Mouse (Mus musculus): ENCODE measurements around the gene Mcm2. TPM values are rescaled to one million over a fixed set of nuclear protein-coding genes. Genes with fewer than 3 reads are reported as not detected.

The Mcm2 gene
- polyA plus RNA-seq, 1 experiment from 2014 or later = 139 TPM

DNA sequence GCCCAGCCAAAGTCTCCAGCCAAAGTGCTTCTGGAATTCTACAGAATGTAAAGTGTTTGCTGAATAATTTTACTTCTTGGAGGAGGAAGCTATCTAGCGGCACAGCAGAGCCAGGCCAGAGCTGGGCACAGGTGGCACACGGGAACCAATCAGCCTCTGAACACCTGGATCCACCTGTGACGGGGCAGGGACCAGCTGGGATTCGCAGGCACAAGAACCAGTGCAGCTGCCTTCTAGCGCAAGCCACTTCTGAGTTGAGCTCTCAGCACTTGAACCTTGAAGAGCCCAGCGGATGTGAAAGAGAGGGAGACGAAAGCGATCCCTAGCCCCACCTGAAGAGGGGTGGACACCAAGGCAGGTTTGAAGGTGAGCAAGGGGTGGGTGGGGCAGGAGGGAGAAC is 20.2 kb upstream of the Mcm2 start:
- ATAC-seq (replicated peaks; ENCODE audit: low FRiP score, low TSS enrichment, low read depth) = no peak
- no peaks in the 10 kb centered on the region for H3K27me3 ChIP-seq (replicated peaks; ENCODE audit: control insufficient read depth, insufficient read depth, low read length)
- H3K9me3 ChIP-seq (ENCODE audit: control insufficient read depth, low read length) = no peaks in the 10 kb centered on the region
- 77% methylated on average over 8 of the region's 8 CpGs for WGBS
- H3K36me3 ChIP-seq (ENCODE audit: control insufficient read depth, insufficient read depth, low read length) = no peaks in the 10 kb centered on the region
- H3K4me2 ChIP-seq (ENCODE audit: low read length) = no peak overlapping the region
- H3K9ac ChIP-seq (ENCODE audit: low read length) = no peak overlapping the region
- no peak overlapping the region for H3K4me3 ChIP-seq (ENCODE audit: low read depth, low read length)
- no peak for DNase-seq (ENCODE audit: low spot score)
- H3K27ac ChIP-seq (ENCODE audit: low read depth) = no peak overlapping the region
- no peaks in the 10 kb centered on the region for H3K4me1 ChIP-seq (replicated peaks; ENCODE audit: control insufficient read depth, insufficient read depth, low read length)

DNA sequence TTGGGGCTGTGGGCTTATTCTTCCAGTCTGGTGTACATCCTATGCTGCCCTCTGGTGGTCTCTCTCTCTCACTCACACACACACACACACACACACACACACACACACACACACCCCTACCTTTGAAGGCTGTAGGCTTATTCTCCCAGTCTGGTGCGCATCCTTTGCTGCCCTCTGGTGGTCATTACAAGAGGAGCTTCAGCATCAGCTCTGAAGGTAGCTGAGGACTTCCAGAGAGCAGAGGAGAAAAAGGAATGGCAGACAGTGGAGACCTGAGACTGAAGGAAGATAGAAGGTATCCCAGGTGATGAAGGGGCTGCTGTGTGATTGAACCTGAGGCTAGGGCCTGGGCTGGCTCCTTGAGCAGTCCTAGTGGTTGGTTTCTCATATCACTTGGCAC is 17.6 kb upstream of the Mcm2 start:
- no peak for ATAC-seq (replicated peaks; ENCODE audit: low FRiP score, low TSS enrichment, low read depth)
- no peaks in the 10 kb centered on the region for H3K27me3 ChIP-seq (replicated peaks; ENCODE audit: control insufficient read depth, insufficient read depth, low read length)
- H3K27ac ChIP-seq (ENCODE audit: low read depth) = no peak overlapping the region
- no peaks in the 10 kb centered on the region for H3K9me3 ChIP-seq (ENCODE audit: control insufficient read depth, low read length)
- DNase-seq (ENCODE audit: low spot score) = no peak
- H3K4me2 ChIP-seq (ENCODE audit: low read length) = no peak overlapping the region
- peaks cover 13% of the 10 kb centered on the region; the same call in 1 of the 2 replicates for H3K36me3 ChIP-seq (ENCODE audit: control insufficient read depth, insufficient read depth, low read length)
- 70% methylated on average over 1 of the region's 1 CpGs for WGBS
- H3K4me3 ChIP-seq (ENCODE audit: low read depth, low read length) = no peak overlapping the region
- no peak overlapping the region for H3K9ac ChIP-seq (ENCODE audit: low read length)
- H3K4me1 ChIP-seq (replicated peaks; ENCODE audit: control insufficient read depth, insufficient read depth, low read length) = no peaks in the 10 kb centered on the region

DNA sequence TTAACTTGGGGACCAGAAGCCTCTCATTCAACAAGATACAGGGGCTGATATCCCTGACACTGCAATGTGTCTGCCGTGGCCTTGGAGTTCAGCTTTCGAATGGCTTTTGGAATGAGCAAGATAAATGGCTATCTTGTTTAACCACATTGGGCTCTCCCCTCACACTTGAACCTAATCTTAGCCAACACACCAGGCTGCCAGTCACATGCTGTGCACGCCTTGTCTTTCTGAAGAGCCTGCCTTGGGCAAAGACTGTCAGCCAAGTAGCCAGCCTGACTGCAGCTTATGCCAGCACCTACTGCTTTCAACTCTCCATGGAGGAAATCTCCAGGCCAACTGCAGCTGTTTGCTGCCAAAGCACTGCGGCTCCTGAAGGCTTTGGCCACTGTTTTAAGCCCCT is 16.9 kb upstream of the Mcm2 start:
- Histone ChIP-seq H3K27ac (ENCODE audit: low read depth) (no peak overlapping the region), H3K9ac (ENCODE audit: low read length) (no peak overlapping the region), H3K27me3 (replicated peaks; ENCODE audit: control insufficient read depth, insufficient read depth, low read length) (no peaks in the 10 kb centered on the region), H3K4me3 (ENCODE audit: low read depth, low read length) (no peak overlapping the region), H3K9me3 (ENCODE audit: control insufficient read depth, low read length) (no peaks in the 10 kb centered on the region), H3K4me2 (ENCODE audit: low read length) (no peak overlapping the region), H3K4me1 (replicated peaks; ENCODE audit: control insufficient read depth, insufficient read depth, low read length) (no peaks in the 10 kb centered on the region), H3K36me3 (ENCODE audit: control insufficient read depth, insufficient read depth, low read length) (peaks cover 19% of the 10 kb centered on the region)
- ATAC-seq (replicated peaks; ENCODE audit: low FRiP score, low TSS enrichment, low read depth) = no peak
- no peak for DNase-seq (ENCODE audit: low spot score)
- 77% methylated on average over 4 of the region's 4 CpGs for WGBS

DNA sequence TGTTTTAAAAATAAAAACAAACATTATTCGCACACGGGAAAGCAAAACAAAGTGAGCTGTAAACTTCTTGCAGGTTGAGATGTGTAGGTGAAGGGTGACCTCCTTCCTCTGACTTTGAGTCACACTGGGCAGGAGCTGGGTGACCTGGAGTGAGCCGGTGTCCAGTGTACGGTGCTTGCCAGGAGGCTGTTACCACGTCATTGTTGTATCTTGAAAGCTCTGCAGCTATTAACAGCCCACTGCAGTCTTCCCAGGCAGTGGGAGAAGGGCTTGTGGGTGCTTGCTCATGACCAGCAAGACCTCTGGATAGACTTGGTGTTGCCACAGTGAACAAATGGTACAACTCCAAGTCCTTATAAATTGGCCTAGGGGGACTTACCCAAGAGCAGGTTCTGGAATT is 16.2 kb upstream of the Mcm2 start:
- DNase-seq (ENCODE audit: low spot score) (no peak), ATAC-seq (replicated peaks; ENCODE audit: low FRiP score, low TSS enrichment, low read depth) (no peak)
- no peak overlapping the region for H3K27ac ChIP-seq (ENCODE audit: low read depth)
- 80% methylated on average over 5 of the region's 5 CpGs for WGBS
- H3K27me3 ChIP-seq (replicated peaks; ENCODE audit: control insufficient read depth, insufficient read depth, low read length) = no peaks in the 10 kb centered on the region
- H3K4me3 ChIP-seq (ENCODE audit: low read depth, low read length) = no peak overlapping the region
- H3K4me1 ChIP-seq (replicated peaks; ENCODE audit: control insufficient read depth, insufficient read depth, low read length) = no peaks in the 10 kb centered on the region
- H3K4me2 ChIP-seq (ENCODE audit: low read length) = no peak overlapping the region
- H3K9me3 ChIP-seq (ENCODE audit: control insufficient read depth, low read length) = no peaks in the 10 kb centered on the region
- peaks cover 26% of the 10 kb centered on the region for H3K36me3 ChIP-seq (ENCODE audit: control insufficient read depth, insufficient read depth, low read length)
- no peak overlapping the region for H3K9ac ChIP-seq (ENCODE audit: low read length)

DNA sequence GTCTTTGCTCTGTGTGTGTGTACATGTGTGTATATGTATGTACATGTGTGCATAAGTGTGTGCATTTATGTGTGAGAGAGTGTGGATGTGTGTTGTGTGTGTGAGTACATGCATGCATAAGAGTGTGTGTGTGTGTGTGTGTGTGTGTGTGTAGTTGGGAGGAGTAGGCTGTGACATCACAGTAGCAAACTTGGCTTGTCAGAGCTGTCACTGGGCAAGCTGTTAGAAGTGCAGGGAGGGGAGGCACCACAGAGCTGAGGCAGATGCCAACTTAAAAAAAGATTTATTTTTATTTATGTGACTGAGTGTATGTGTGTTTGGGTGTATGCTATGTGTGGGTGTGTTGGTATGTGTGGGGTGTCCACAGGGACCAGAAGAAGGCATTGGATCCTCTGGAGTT is 14.9 kb upstream of the Mcm2 start:
- no peak overlapping the region for H3K4me3 ChIP-seq (ENCODE audit: low read depth, low read length)
- H3K36me3 ChIP-seq (ENCODE audit: control insufficient read depth, insufficient read depth, low read length) = peaks cover 37% of the 10 kb centered on the region
- H3K4me2 ChIP-seq (ENCODE audit: low read length) = no peak overlapping the region
- no peak overlapping the region for H3K9ac ChIP-seq (ENCODE audit: low read length)
- no peak overlapping the region for H3K27ac ChIP-seq (ENCODE audit: low read depth)
- ATAC-seq (replicated peaks; ENCODE audit: low FRiP score, low TSS enrichment, low read depth) (no peak), DNase-seq (ENCODE audit: low spot score) (no peak)
- H3K4me1 ChIP-seq (replicated peaks; ENCODE audit: control insufficient read depth, insufficient read depth, low read length) = no peaks in the 10 kb centered on the region
- H3K9me3 ChIP-seq (ENCODE audit: control insufficient read depth, low read length) = no peaks in the 10 kb centered on the region
- no peaks in the 10 kb centered on the region for H3K27me3 ChIP-seq (replicated peaks; ENCODE audit: control insufficient read depth, insufficient read depth, low read length)

DNA sequence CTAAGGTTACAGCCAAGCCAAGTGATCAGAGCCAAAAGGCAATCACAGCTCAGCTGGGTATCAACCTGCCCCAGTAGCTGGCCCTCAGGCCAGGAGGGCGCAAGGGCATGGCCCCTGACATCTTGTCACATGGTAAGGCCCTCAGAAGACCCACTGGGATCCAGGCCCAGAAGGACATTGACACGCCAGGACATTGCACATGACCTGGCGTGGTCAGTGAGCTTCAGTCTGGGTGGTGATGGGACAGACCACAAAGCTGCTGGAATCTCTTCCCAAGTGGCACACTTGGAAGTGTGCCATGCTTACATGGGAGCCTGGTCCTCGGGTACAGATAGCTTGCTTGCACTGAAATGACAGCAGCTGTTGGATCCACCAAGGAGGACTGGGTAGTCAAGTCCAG is 14.4 kb upstream of the Mcm2 start:
- no peaks in the 10 kb centered on the region for H3K9me3 ChIP-seq (ENCODE audit: control insufficient read depth, low read length)
- no peaks in the 10 kb centered on the region for H3K27me3 ChIP-seq (replicated peaks; ENCODE audit: control insufficient read depth, insufficient read depth, low read length)
- no peak for ATAC-seq (replicated peaks; ENCODE audit: low FRiP score, low TSS enrichment, low read depth)
- H3K4me2 ChIP-seq (ENCODE audit: low read length) = no peak overlapping the region
- no peak overlapping the region for H3K9ac ChIP-seq (ENCODE audit: low read length)
- H3K36me3 ChIP-seq (ENCODE audit: control insufficient read depth, insufficient read depth, low read length) = peaks cover 41% of the 10 kb centered on the region
- WGBS = 90% methylated on average over 4 of the region's 4 CpGs
- no peaks in the 10 kb centered on the region for H3K4me1 ChIP-seq (replicated peaks; ENCODE audit: control insufficient read depth, insufficient read depth, low read length)
- H3K4me3 ChIP-seq (ENCODE audit: low read depth, low read length) = no peak overlapping the region
- no peak for DNase-seq (ENCODE audit: low spot score)
- H3K27ac ChIP-seq (ENCODE audit: low read depth) = no peak overlapping the region

DNA sequence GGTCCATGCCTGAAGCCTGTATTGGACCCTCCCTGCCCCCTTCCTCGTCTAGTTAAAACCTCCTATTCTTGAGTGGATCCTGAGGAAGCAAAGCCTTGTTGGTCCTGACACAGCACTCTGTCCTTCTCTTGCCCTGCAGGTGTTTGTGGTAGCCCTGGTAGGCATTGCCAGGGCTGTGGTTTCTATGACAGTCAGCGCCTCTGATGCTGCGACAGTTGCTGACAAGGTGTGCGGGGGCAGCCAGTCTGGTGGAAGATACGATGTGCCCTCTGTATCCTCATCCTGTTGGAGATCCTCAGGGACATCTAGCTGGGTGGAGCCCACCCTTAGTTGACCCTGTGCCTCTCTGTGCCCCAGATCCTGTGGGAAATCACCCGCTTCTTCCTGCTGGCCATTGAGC is 10.6 kb upstream of the Mcm2 start:
- ATAC-seq (replicated peaks; ENCODE audit: low FRiP score, low TSS enrichment, low read depth) = no peak
- Histone ChIP-seq H3K9me3 (ENCODE audit: control insufficient read depth, low read length) (no peaks in the 10 kb centered on the region), H3K36me3 (ENCODE audit: control insufficient read depth, insufficient read depth, low read length) (peaks cover 48% of the 10 kb centered on the region), H3K4me3 (ENCODE audit: low read depth, low read length) (no peak overlapping the region), H3K27ac (ENCODE audit: low read depth) (no peak overlapping the region), H3K4me2 (ENCODE audit: low read length) (no peak overlapping the region), H3K27me3 (replicated peaks; ENCODE audit: control insufficient read depth, insufficient read depth, low read length) (no peaks in the 10 kb centered on the region), H3K4me1 (replicated peaks; ENCODE audit: control insufficient read depth, insufficient read depth, low read length) (0 out of 2 replicates have a peak, but pooled peaks cover 2% of the 10 kb centered on the region), H3K9ac (ENCODE audit: low read length) (no peak overlapping the region)
- WGBS = 85% methylated on average over 6 of the region's 6 CpGs
- no peak for DNase-seq (ENCODE audit: low spot score)

DNA sequence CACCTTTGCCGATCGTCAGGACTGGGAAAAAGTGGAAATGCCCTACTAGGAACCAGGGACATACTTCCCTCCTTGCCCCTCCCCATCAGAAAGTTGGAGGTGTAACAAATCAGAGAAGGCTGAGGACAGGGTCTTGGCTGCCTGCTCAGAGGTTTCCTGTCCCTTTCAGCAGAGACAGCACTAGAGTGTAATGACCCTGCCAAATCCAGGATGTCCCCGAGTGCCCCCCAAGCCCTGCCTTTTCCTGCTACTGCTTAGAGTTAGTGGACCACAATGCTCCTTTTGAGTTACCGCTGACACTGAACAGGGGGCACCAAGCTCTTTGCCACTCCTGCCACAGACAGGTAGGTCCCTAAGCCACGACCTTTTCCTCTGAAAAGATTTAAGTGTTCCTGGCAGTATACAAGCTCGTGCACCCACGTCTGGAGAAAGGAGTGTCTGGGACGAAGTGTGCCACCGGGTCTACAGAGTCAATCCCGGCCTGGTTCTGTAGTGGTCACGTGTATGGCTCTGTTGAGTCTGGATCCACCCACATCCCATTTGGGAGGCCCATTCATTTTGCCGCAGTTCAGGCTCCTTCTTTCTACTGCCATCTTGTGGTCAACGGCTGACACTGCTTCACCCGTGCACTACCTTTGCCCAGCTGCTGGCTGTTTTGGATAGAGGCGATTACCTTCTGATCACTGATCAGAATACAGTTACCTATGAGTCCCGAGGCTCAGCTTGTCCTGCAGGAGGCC is 8.0 kb upstream of the Mcm2 start:
- Histone ChIP-seq H3K9ac (ENCODE audit: low read length) (no peak overlapping the region), H3K27ac (ENCODE audit: low read depth) (no peak overlapping the region), H3K9me3 (ENCODE audit: control insufficient read depth, low read length) (no peaks in the 10 kb centered on the region), H3K4me3 (ENCODE audit: low read depth, low read length) (no peak overlapping the region), H3K4me1 (replicated peaks; ENCODE audit: control insufficient read depth, insufficient read depth, low read length) (peaks cover 15% of the 10 kb centered on the region), H3K36me3 (ENCODE audit: control insufficient read depth, insufficient read depth, low read length) (peaks cover 37% of the 10 kb centered on the region), H3K27me3 (replicated peaks; ENCODE audit: control insufficient read depth, insufficient read depth, low read length) (no peaks in the 10 kb centered on the region), H3K4me2 (ENCODE audit: low read length) (0 out of 2 replicates have a peak overlapping the region, but pooled peaks have one; percentile 7)
- no peak for ATAC-seq (replicated peaks; ENCODE audit: low FRiP score, low TSS enrichment, low read depth)
- WGBS = 18% methylated on average over 16 of the region's 16 CpGs
- DNase-seq (ENCODE audit: low spot score) = peak; percentile 80

DNA sequence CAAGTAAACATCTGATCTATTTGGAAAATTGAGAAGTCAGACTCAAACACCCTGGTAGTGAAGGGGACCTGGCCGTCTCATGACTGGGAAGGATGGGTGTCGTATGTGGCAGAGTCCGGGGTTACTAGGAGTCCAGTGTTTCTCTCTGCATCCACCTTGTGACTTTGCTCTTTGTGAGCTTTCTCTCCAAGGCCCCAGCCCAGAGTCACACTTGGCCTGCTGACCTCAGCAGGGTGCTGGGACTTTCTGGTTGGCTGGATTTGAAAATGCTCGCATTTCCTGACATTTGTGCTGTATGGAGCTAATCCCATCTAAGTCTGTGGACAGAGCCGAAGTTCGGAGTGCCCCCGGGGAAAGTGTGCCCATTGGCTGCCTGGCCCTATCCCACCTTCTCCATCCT is 6.5 kb upstream of the Mcm2 start:
- Histone ChIP-seq H3K27ac (ENCODE audit: low read depth) (no peak overlapping the region), H3K36me3 (ENCODE audit: control insufficient read depth, insufficient read depth, low read length) (peaks cover 24% of the 10 kb centered on the region), H3K4me3 (ENCODE audit: low read depth, low read length) (no peak overlapping the region), H3K4me1 (replicated peaks; ENCODE audit: control insufficient read depth, insufficient read depth, low read length) (peaks cover 15% of the 10 kb centered on the region), H3K4me2 (ENCODE audit: low read length) (no peak overlapping the region), H3K9ac (ENCODE audit: low read length) (no peak overlapping the region), H3K9me3 (ENCODE audit: control insufficient read depth, low read length) (no peaks in the 10 kb centered on the region), H3K27me3 (replicated peaks; ENCODE audit: control insufficient read depth, insufficient read depth, low read length) (no peaks in the 10 kb centered on the region)
- ATAC-seq (replicated peaks; ENCODE audit: low FRiP score, low TSS enrichment, low read depth) (no peak), DNase-seq (ENCODE audit: low spot score) (no peak)
- WGBS = 87% methylated on average over 7 of the region's 7 CpGs

Data from intestine, embryonic 14.5 days (tissue).